Mouse (Mus musculus) heart, postnatal 0 days (tissue): Measurements from ENCODE around the gene Evi5l.

Source experiments
- CTCF ChIP-seq: IDR thresholded peaks from 2 replicates; pipeline ENCODE4 v1.5.1; 2016; ENCODE audit warnings: antibody characterized with exemption, control low read depth, low read depth
- EP300 ChIP-seq: IDR thresholded peaks from 2 replicates; pipeline ENCODE4 v1.6.1; 2016; ENCODE audit warnings: antibody characterized with exemption, low read depth

DNA sequence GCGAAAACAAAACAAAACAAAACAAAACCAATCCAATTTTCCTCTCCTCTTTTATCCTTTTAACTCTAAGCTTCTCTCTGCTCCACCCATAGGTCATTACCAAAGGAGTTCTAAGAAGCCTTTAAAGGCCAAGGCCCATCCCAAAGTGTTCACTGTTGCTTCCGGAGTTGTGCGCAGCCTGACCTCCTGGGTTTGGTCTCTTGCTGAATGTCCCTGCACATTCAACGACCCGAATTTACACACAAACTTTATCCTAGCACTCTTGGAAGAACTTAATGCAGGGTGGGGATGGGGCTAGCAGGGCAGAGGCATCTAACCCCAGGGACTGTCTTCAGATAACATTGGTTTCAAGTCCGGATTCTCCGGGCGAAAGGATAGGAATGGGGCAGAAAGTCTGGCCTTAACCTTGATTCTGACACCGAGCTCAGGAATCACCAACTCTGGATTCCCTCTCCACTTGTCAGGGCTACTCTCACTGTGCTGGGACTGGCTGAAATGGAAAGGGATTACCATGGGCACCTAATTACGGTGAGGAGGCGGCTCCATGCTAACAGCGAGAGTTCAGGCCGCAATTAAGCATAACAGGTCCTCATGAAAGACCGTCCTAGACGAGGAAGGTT lies 71.6 kb downstream of the Evi5l start:
- no peak for TF ChIP-seq CTCF
- TF ChIP-seq EP300, result no peak
